Mouse (Mus musculus): ENCODE results near the gene Prkce.

Gene Prkce

GRCm38 (mm10) chr17:86685263-86685662, 517.7 kb downstream of the Prkce start:
- DNase-seq (ENCODE audit: low read depth, low spot score) = no peak

- no peak for DNase-seq (ENCODE audit: low read depth, low spot score)
Observed at GRCm38 (mm10) chr17:86687021-86687420, 519.4 kb downstream of the Prkce start.

- no peak for DNase-seq (ENCODE audit: low read depth, low spot score)
Observed at GRCm38 (mm10) chr17:86690871-86691390, 523.3 kb downstream of the Prkce start.

DNA sequence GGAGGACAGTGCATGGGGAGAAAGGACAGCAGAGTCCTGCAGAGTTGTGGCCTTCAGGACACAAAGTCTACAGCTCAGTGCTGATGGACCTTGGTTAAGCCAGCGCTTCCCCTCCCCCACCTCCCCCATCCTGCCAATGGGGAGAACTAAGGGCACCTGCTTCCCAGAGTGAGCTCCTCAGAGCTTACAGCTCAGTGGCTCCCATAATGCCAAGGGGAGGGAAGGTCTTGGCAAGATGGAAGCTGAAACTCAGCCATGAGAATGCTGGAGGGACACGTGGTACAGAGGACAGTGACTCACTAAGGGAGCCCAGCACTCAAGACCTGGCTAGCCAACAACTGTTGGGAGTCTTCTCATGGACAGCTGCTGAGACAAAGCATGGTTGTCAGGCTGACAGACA, 530.2 kb downstream of the Prkce start:
- DNase-seq (ENCODE audit: low read depth, low spot score) = no peak

- no peak for DNase-seq (ENCODE audit: low read depth, low spot score)
Observed at GRCm38 (mm10) chr17:86703336-86703735, 535.8 kb downstream of the Prkce start.

- DNase-seq (ENCODE audit: low read depth, low spot score) = no peak
Observed at GRCm38 (mm10) chr17:86705236-86705635, 537.7 kb downstream of the Prkce start.

DNA sequence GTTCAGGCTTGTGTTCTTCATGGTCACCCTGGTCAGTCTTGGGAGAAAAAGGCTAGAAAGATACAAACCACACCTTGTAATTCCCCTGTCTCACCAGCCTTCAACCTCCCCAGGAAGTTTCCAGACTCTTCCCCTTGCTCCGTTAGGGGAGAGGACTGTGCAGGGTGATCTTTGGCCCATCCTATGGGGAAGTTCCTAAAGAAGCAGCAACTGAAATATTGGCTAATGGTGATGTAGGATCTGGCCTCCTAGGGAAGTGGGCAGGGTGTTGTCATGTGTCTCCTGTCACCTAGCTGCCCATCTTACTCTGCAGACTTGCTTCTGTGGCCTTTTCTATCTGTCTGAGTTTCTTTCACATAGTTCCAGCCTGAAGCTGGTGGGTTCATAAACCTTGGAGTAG, 538.9 kb downstream of the Prkce start:
- DNase-seq (ENCODE audit: low read depth, low spot score) = no peak

All from retina, postnatal 7 days (tissue).